Mouse (Mus musculus) central nervous system, embryonic 11.5 days (tissue): ENCODE measurements around the gene Ltb. TPM values are rescaled to one million over a fixed set of nuclear protein-coding genes. Genes with fewer than 3 reads are reported as not detected.

Experiments
- polyA plus RNA-seq: library from polyadenylated mRNA; depleted of rRNA; stranded (reverse); fragments of >200 nt; gene quantifications from 2 replicates; pipeline ENCODE4 v1.2.3, GENCODE M21; 2012; rRNA removed

Ltb gene
- 0.25 and 0.34 TPM in 2 replicates for polyA plus RNA-seq

DNA sequence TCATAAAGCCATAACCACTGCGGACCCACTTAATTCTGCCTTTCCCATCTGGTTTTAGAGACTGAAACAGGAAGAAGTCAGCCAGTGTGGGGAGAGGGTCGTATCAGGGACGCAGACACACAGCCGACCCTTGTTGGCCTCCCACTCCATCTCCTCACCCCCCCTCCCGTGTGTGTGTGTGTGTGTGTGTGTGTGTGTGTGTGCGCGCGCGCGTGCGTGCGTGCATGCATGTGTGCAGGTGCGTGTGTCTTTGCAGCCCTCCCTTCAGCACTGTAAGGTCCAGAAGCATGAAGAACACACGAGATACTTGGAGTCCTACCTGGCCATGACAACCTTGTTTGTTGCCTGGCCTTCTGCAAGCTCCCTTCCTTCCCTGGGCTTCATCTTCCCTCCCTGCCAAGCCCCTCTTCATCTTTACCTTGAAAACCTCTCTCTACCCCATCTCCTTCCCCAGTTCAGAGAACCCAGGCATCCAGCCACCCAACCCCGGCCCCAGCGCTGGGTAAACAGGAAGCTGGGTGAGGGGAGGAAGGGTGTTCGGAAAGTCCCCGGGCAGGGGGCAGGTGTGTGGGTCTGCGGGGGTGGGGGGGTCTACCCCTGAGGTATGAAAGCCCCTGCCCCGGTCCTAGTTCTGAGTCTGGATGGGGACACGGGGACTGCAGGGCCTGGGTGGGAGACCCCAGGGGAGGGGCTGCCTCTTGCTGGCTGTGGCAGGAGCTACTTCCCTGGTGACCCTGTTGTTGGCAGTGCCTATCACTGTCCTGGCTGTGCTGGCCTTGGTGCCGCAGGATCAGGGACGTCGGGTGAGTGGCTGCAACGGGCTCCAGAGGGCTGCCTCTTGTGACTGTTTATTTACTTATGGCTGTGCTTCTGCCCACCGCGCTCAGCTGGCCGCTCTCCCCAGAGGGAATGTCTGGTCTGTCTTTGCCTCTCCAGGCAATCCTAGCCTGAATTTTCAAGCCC, at the start of gene Ltb:
TSS of gene Ltb (plus strand) at position 559 of the 963 bp plus-strand sequence.

DNA sequence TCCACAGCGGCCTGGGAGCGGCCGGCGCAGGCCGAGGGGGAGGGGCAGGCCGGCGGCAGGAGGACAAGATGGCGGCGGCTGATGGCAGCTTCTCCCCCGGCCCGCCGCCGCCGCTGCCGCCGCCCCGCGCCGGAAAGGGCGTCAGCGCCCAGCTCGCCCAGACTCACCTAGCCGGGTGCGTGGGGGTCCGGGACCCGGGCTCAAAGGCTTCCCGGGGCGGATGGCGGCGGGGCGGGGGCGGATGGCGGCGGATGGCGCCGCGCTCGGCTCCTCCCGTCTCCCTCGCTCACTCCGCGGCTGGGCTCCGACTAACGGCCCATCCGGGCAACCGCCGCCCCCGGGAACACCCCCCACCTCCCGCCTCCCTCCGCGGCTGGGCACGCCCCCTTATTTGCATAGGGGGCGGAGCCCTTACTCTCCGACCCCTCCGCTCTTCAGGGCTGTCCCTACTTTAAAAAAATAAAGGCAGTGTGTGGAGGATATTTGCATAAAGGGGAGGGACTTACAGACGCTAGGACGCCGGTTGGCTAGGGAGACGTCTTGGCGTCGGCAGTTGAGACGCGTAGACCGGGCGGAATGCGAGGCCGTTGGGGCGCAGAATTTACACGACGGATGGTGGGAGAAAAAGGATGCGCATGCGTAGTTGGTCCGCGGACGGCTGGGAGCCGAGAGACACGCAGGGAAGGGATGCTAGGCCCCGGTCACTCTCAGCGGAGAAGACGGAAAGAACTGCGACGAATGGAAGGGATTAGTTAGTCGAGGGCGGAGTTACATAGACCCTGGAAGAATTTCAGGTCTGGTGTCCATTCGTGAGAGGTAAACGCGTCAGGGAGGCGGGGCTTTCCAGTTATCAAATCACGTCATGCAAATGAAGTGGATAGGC, 29.4 kb upstream of the Ltb start, which contains the start of gene Prrc2a:
TSS of gene Prrc2a (minus strand) at position 330 of the 883 bp plus-strand sequence.

DNA sequence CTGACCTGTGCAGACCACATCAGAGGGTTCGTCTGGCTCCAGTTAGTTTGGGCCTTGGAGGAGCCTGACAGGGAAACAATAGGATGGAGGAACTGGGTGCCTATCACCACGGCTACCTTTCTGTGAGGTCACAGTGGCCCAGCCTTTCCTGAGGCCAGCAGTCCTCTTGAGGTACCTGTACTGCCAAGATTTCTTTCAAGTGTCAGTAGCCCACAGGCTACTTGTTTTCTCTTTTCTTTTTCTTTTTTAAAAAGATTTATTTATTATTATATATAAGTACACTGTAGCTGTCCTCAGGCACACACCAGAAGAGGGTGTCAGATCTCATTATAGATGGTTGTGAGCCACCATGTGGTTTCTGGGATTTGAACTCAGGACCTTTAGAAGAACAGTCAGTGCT, 18.3 kb upstream of the Ltb start, which contains the start of gene Aif1:
TSS of gene Aif1 (minus strand) at position 101 of the 400 bp plus-strand sequence.

DNA sequence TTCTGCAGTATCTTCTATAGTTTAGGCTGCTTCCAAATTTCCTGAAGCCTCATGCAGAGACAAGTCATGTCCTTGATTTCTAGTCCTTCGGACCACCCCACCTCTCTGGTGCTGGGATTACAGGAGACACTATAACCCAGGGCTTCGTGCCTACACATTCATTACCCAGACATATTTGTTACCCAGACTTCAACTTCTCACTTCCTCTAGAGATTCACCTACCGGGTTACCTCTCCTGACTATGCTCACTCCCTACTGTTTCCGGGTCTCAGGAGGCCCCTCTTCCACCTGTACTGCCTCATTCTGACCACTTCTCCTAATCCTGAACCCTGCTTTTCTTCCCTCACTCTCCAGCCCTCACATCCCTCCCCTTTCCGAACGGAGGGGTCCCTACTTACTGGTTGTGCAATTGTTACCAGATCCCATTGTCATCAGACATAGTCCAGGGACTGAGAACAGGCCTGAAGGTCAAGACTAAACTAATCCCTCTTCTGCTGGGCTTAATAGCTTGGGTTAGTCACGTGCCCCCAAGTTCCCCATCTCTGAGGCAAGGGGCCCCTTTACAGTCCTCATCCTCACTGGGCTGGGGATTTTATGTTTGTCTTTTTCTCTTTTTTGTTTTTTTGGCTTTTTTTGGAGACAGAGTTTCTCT, 6.2 kb upstream of the Ltb start, which contains the start of gene Lst1:
TSS of gene Lst1 (minus strand) at position 481 of the 652 bp plus-strand sequence.

DNA sequence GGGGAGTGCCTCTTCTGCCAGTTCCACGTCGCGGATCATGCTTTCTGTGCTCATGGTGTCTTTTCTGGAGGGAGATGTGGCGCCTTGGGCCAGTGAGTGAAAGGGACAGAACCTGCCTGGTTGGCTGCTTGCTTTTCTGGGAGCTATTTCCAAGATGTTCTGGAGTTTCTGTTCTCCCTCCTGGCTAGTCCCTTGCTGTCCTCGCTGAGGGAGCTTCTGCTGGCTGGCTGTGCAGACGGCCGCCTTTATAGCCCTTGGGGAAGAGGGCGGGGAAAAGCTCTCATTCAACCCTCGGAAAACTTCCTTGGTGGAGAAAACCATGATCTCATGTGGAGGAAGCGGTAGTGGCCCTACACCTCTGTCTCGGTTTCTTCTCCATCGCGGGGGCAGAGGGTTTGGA, 7.5 kb downstream of the Ltb start, which contains the start of gene Tnf:
TSS of gene Tnf (minus strand) at position 221 of the 400 bp plus-strand sequence.

DNA sequence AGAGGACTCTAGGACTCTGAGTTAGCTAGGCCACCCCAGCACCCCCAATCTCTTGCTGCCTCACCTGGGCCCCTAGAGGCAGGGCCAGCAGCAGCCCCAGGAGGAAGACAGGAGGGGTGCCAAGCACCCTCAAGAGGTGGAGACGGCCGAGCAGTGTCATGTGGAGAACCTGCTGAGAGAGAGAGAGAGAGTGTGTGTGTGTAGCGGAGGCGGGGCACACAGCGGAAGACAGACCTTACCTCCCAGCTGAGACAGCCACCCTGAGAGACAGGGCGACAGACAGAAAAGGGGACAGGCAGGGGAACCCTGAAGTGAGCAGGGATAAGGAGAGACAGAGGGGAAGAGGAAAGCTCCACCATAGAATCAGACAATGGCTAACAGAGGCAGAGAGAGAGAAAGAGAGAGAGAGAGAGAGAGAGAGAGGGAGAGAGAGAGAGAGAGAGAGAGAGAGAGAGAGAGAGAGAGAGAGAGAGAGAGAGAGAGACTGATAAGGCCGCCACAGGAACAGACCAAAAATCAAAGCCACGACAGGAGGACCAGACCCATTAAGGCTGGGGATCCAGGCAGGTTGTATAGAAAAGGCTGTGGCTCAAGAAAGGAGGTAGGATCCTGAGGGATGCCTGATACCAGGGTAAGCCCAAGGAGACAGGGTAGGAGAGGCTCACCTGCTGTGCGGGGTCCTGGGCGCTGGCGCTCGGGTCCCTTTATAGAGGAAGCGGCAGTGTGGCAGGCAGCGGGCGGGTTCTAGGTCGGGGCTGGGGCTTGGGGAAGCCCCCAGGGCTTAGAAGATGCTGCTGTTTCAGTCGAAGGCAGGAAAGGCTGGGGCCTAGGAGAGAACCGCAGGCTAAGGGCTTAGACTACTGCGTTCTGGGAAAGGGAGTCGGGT, 10.5 kb downstream of the Ltb start, which contains the start of gene Lta:
TSS of gene Lta (minus strand) at position 858 of the 886 bp plus-strand sequence.

DNA sequence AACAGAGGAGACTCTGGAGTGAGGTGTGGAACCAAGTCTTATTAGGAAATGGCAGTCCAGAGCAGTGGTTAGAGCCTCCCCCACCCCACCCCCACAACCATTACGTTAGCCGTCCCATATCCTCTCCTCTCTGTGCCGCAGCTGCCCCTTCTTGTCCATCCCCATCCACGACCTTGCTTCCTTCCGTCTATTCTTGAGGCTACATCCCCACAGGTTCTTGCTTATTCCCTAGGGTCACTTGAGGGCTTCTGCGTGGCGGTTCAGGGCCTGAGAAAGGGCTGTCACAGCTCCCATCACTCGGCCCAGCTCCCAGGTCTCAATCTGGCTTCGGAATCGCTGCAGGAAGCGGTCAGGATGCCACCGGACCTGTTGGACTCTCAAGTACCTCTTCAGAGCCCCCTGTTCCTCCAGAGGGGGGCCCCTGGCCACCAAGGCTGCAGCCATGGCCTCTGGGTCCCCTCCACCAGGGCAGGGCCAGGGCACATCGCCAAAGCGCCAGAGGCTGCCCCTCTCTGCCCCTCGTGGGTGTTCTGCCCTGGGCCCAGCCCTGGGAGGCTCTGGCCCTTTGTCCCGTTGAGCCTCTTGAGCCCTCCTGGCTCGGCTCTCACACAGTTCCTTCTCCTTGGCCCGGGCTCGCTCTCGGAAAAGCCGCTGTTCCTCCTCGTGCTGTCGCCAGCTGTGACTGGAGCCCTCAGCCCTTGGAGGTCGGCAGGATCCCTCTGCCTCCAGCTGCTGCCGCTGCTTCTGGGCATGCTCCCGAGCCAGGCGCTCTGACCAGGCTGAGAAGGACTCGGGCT, 26.1 kb downstream of the Ltb start, which contains the start of gene Gm16181:
TSS of gene Gm16181 (plus strand) at position 679 of the 797 bp plus-strand sequence.

DNA sequence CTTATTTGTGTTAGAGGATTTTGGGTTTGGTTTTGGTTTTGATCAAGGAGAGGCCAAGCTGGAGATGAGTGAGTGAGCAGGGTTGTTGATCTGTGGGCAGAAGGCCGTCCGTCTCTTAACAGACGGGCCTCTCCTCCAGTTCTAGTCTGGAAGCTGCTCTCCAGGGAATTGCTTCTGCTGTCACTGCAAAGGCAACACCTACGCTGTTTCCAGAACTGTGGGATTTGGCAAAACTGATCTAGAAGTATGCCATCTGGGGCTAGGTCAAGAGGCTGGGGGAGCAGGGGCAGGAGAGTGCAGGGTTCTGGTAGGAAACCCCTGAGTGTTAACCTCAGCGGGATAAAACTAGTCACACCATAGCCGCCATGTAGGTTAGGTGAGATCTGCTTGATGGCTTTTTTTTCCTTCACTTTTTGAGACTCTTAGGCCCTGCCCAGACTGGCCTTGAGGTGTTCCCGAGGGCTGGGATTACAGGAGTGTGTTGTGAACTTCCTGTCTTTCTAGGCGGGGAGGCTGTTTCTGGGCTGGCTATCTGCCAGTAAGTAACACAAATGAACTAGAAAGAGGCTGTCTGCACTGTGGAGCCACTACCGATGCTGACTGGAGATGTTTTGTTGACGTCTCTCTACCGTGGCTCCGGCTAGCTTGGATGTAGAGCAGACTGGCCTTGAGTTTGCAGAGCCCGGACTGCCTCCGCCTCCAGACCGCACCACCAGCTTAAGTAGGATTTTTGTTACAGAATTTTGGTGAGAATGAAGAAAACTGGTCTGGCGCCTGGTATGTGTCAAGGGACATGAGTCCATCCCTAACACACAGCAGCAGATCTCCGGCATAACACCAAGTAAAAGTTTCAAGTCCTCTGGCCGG, 39.1 kb downstream of the Ltb start, which contains the start of gene Atp6v1g2:
TSS of gene Atp6v1g2 (plus strand) at position 547 of the 867 bp plus-strand sequence.

DNA sequence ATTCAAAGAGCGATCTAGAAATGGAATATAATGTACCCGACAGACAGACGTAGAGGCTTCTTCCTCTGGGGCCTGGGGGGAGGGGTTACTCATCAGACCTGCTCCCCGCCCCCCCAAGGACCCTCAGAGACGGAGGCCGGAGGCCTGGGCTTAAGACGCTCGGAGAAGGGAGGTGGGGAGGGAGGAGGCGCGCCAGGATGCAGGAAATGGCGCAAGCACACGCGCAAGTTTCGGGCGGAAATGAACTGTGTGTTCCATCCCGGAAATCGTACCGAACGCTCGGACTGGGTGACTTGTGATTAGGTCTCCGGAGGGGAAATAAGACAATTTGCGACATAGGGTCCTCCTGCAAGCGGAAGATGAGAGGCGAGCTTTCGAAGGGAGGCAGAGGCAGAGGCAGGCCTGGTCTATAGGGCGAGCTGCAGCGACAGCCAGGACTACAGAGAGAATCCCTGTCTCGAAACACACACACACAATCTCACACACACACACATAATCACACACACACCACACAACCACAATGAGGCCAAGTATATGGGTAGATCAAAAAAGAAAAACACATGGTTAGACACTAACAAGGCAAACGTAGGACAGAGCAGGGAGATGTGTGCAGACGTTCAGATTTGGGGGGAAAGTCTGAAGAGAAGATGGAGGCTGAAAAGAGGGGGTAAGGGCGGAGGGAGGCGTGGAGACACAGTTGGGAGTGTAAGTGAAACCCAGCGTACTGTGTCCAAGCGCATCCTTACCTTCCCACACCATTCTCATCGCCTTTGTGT, 41.6 kb downstream of the Ltb start, which contains the start of gene Nfkbil1:
TSS of gene Nfkbil1 (minus strand) at position 179 of the 776 bp plus-strand sequence.

DNA sequence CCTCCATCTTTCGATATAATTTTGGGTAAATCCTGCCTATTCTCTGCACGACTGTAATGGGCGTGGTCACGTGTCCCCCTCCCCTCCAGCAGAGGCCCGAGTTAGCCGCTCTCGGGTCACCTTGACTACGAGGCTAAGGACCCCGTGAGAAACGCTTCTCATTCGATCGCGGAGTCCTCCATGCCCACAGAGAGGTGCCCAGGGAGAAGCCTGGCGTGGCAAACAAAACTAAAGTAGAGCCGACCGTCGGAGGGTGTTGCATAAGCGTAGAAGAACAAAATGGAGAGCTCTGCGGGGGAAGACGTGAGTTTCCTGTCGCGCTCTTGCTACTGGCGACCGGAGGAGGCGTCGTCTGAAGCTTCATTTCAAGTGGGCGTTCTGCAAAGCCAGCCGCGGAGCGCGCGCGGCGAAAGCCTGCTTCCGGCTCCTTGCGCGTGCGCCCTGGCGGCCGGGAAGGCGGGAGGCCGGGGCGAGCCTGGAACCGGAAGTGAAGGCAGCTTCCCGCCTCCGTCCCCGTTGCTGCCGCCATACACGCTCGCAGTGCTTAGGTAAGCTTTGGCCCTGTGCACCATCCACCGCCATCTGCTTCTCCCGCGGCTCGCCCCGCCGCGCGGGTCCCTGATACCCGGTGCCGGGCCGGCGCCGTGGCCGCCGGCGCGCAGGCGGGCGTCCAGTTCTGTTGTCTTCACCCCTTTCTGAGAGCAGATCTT, 47.2 kb downstream of the Ltb start, which contains the start of gene Ddx39b:
TSS of gene Ddx39b (plus strand) at position 442 of the 710 bp plus-strand sequence.

Other genes starting within 250 kb of the Ltb start
- gene Hspa1b, start 235.2 kb upstream of the Ltb start, polyA plus RNA-seq = 3.0 and 3.4 TPM in 2 replicates
- gene Gm20481, start 224.5 kb upstream of the Ltb start, polyA plus RNA-seq = not detected in 2 replicates
- 1.4 and 2.2 TPM in 2 replicates for gene Hspa1a, start 222.3 kb upstream of the Ltb start, polyA plus RNA-seq
- 0.22 and 0.31 TPM in 2 replicates for gene Hspa1l, start 221.7 kb upstream of the Ltb start, polyA plus RNA-seq
- gene Lsm2, start 212.6 kb upstream of the Ltb start, polyA plus RNA-seq = 98.3 and 206 TPM in 2 replicates
- 127 and 135 TPM in 2 replicates for gene Vars, start 193.5 kb upstream of the Ltb start, polyA plus RNA-seq
- gene Vwa7, start 177.9 kb upstream of the Ltb start, polyA plus RNA-seq = 0.60 and 0.76 TPM in 2 replicates
- 6.4 and 8.8 TPM in 2 replicates for gene Sapcd1, start 166.4 kb upstream of the Ltb start, polyA plus RNA-seq
- 6.7 and 11.0 TPM in 2 replicates for gene Msh5, start 147.7 kb upstream of the Ltb start, polyA plus RNA-seq
- gene Clic1, start 144.5 kb upstream of the Ltb start, polyA plus RNA-seq = 122 and 142 TPM in 2 replicates
- gene Ddah2, start 135.4 kb upstream of the Ltb start, polyA plus RNA-seq = 392 and 957 TPM in 2 replicates
- 0.19 and 0.28 TPM in 2 replicates for gene Ly6g6c, start 129.1 kb upstream of the Ltb start, polyA plus RNA-seq
- 0.67 and 0.88 TPM in 2 replicates for gene Mpig6b, start 128.3 kb upstream of the Ltb start, polyA plus RNA-seq
- 0.18 and 0.29 TPM in 2 replicates for gene Ly6g6e, start 117.5 kb upstream of the Ltb start, polyA plus RNA-seq
- gene Ly6g6d, start 116.4 kb upstream of the Ltb start, polyA plus RNA-seq = 2.5 and 3.0 TPM in 2 replicates
- 0.83 and 1.1 TPM in 2 replicates for gene Ly6g6f, start 108.8 kb upstream of the Ltb start, polyA plus RNA-seq
- 39.3 and 52.2 TPM in 2 replicates for gene Abhd16a, start 105.2 kb upstream of the Ltb start, polyA plus RNA-seq
- gene Ly6g5c, start 86.2 kb upstream of the Ltb start, polyA plus RNA-seq = not detected in 2 replicates
- gene Ly6g5b, start 79.0 kb upstream of the Ltb start, polyA plus RNA-seq = 1.1 and 2.1 TPM in 2 replicates
- 19.6 and 31.0 TPM in 2 replicates for gene Gpank1, start 73.0 kb upstream of the Ltb start, polyA plus RNA-seq
- 156 and 178 TPM in 2 replicates for gene Csnk2b, start 72.4 kb upstream of the Ltb start, polyA plus RNA-seq
- 5.3 and 13.0 TPM in 2 replicates for gene D17H6S53E, start 68.1 kb upstream of the Ltb start, polyA plus RNA-seq
- gene Apom, start 62.4 kb upstream of the Ltb start, polyA plus RNA-seq = 10.2 and 22.4 TPM in 2 replicates
- gene Bag6, start 59.3 kb upstream of the Ltb start, polyA plus RNA-seq = 201 and 247 TPM in 2 replicates
- 320 and 416 TPM in 2 replicates for gene Prrc2a, start 29.5 kb upstream of the Ltb start, polyA plus RNA-seq
- gene Aif1, start 18.4 kb upstream of the Ltb start, polyA plus RNA-seq = 3.3 and 4.8 TPM in 2 replicates
- gene Lst1, start 6.0 kb upstream of the Ltb start, polyA plus RNA-seq = 7.8 and 12.4 TPM in 2 replicates
- gene Tnf, start 7.6 kb downstream of the Ltb start, polyA plus RNA-seq = 0.07 and 0.09 TPM in 2 replicates
- 0.04 and 0.07 TPM in 2 replicates for gene Lta, start 10.9 kb downstream of the Ltb start, polyA plus RNA-seq
- not detected in 2 replicates for gene Gm16181, start 26.4 kb downstream of the Ltb start, polyA plus RNA-seq
- 17.3 and 17.7 TPM in 2 replicates for gene Atp6v1g2, start 39.2 kb downstream of the Ltb start, polyA plus RNA-seq
- 12.8 and 19.3 TPM in 2 replicates for gene Nfkbil1, start 41.4 kb downstream of the Ltb start, polyA plus RNA-seq
- 967 and 1,050 TPM in 2 replicates for gene Ddx39b, start 47.3 kb downstream of the Ltb start, polyA plus RNA-seq
- gene H2-D1, start 68.3 kb downstream of the Ltb start, polyA plus RNA-seq = 19.9 and 27.4 TPM in 2 replicates
- 0.04 and 0.06 TPM in 2 replicates for gene H2-Q1, start 126.0 kb downstream of the Ltb start, polyA plus RNA-seq
- 0.43 and 1.0 TPM in 2 replicates for gene H2-Q2, start 147.8 kb downstream of the Ltb start, polyA plus RNA-seq
- gene H2-Q4, start 185.2 kb downstream of the Ltb start, polyA plus RNA-seq = 9.9 and 11.3 TPM in 2 replicates
- 1.5 and 2.1 TPM in 2 replicates for gene H2-Q6, start 230.4 kb downstream of the Ltb start, polyA plus RNA-seq
- gene H2-Q7, start 244.7 kb downstream of the Ltb start, polyA plus RNA-seq = 15.0 and 17.0 TPM in 2 replicates